Mouse (Mus musculus) embryonic stem cell, embryonic (primary cell): ENCODE measurements around the gene Tsks.

Experiments used
- CTCF ChIA-PET, 4 experiments: fragments of 300-600 bp in 2 of 4; fragments of 350-600 bp in 2 of 4; sonication (Branson Sonifier 250); formaldehyde crosslinking; loops; one replicate each; lab custom pipeline; 2022; ENCODE audit warnings: inconsistent platforms in 2 of 4; lab: Charles Lee
- POLR2A ChIA-PET, 4 experiments: fragments of 300-600 bp in 2 of 4; fragments of 350-600 bp in 2 of 4; sonication (Branson Sonifier 250); formaldehyde crosslinking; loops; one replicate each; lab custom pipeline; 2022; ENCODE audit warnings: antibody characterized with exemption in 4 of 4, inconsistent platforms in 1 of 4; lab: Charles Lee

Gene Tsks

DNA sequence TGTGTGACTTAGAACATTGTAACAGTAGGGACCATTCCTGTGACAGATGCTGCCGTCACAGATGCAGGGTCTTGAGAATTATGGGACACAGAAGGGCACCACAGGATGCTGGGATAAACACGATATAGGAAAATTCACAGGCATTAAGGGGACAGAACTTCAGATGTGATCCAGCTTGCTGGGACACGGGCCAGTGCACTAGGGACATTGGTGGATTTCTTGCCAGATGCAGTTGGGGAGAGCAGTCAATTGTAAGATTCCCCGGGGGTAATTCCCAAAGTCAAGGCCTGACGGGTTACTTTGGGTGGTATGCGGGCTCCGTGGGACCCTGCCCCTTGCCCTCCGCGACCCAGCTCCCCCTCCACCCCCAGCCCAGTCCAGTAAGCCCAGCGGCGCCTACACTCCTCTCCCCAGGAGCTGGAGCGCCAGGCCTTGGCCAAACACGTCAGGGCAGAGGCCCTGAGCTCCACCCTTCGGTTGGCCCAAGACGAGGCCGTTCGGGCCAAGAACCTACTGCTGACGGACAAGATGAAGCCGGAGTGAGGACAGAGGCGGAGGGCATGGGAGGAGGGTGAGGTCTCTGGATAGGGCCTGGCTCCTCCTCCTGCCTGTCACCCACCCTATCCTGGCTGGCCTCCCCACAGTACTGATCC, 14.3 kb downstream of the Tsks start:
- ChIA-PET CTCF (interaction anchor here (0.6 to 2.4 kb wide), 32 partner anchors 8 to 291 kb away, joined by 3 to 12 read pairs (median 5); partner anchors contain the start of genes Ap2a1 (in 3 of the 4), Prmt1 (in 2 of the 4), Izumo2 (in 1 of the 4) and Rras (in 1 of the 4)), POLR2A (interaction anchor here (0.6 to 4.7 kb wide), 39 partner anchors 8 to 254 kb away, joined by 3 to 42 read pairs (median 4); partner anchors contain the start of genes Izumo2 (in 3 of the 4), Ap2a1 (in 2 of the 4), Prmt1 (in 1 of the 4) and Ptov1 (in 1 of the 4))

DNA sequence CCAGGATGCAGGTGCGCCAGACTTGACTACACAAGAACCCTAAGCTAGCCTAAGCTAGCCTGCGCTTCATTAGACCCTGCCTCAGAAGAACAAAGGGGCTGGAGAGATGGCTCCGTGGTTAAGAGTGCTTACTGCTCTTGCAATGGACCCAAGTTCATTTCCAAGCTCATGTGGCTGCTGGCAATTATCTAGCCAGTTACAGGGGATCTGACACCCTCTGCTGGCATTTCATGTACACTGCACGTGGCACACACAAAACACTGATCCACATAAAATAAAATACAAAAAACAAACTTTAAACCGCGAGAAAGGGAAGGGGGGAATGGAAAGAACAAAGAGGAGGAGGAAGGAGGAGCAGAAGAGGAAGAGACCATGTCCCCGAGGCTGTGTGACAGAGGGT, 15.2 kb downstream of the Tsks start:
- ChIA-PET POLR2A (interaction anchor here (0.5 to 4.7 kb wide), 32 partner anchors 9 to 833 kb away, joined by 3 to 42 read pairs (median 4); partner anchors contain the start of genes Izumo2 (in 3 of the 4), Ap2a1 (in 2 of the 4), Ptov1 (in 2 of the 4) and Med25 (in 1 of the 4)), CTCF (interaction anchor here (0.6 to 2.4 kb wide), 41 partner anchors 9 to 431 kb away, joined by 3 to 12 read pairs (median 4); partner anchors contain the start of genes Ap2a1 (in 3 of the 4), Flt3l (in 1 of the 4), Gm45713 (in 1 of the 4) and Il4i1 (in 1 of the 4))

DNA sequence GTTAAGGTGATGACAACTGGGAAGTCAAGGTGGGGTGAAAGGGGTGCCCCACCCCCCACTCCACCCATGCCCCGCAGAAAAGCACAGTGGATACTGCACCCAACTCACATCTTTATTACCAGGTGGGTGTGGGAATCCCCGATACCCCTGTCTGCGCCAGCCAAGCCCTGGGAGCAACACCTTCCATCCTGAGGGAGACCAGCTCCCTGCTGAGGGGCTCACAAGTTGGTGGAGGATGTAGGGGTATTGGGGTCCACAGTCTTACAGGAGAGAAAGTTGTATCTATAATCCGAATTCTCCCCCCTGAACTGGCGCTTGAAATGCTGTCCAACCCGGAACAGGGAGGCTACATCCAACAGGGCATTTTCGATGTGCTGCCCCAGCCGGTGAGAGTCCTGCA, 16.3 kb downstream of the Tsks start:
- ChIA-PET POLR2A (interaction anchor here in 2 of 4 experiments (0.6 to 4.7 kb wide), 5 partner anchors 11 to 458 kb away, joined by 3 to 42 read pairs (median 5); no protein-coding TSS in a partner anchor), CTCF (interaction anchor here in 2 of 4 experiments (0.5 to 1.4 kb wide), 3 partner anchors 20 to 33 kb away, joined by 3 read pairs; no protein-coding TSS in a partner anchor)

DNA sequence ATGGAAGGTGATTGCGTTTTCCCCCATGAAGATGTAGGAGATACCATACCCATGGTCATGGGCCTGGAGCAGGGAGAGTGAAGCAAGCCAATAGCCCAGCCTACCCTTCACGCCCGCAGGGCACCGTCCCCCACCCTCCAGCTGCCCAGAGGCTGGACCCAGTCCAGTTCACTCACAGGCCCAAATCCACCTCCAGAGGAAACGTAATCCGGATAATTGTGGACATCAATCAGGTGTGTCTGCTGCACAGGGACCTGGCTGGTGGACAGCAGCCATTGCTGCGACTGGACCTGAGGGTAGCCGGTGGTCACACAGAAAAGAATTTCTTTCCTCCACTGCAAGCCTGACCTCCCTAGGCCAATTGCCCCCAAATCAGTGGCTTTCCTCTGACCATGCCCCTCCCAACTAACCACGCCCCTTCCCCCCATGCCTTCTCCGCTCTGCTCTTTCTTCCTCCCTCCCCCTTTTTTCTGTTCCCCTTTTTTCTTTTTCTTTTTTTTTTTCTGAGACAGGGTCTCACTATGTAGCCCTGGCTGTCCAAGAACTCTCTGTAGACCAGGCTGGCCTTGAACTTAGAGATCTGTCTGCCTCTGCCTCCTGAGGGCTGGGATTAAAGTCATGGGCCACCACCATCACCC, 17.0 kb downstream of the Tsks start:
- ChIA-PET POLR2A (interaction anchor here in 2 of 4 experiments (0.6 to 3.1 kb wide), 7 partner anchors 8 to 457 kb away, joined by 3 to 14 read pairs (median 4); partner anchors contain the start of gene Prmt1 (in 1 of the 2)), CTCF (no interaction called here)

DNA sequence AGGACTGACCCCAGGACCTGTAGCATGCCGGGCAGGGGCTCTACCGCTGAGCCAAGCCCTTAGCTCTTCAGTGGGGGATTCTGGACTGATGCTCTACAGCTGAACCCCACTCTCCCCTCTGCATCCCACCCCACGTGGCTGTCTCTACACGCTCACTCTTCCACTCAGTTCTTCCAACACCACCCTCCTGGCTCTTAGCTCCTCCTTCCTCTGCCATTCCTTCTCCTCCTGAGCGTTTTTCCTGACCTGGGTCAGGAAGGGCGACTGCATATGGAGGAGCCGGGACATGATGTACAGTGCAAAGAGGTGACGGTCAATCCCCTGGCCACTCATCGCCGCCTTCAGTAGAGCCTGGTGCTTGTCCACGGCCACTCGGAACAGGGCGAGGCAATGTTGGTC, 17.5 kb downstream of the Tsks start:
- ChIA-PET CTCF (no interaction called here), POLR2A (interaction anchor here in 2 of 4 experiments (1.1 to 3.1 kb wide), 4 partner anchors 8 to 26 kb away, joined by 3 to 14 read pairs (median 7); partner anchors contain the start of gene Prmt1 (in 1 of the 2))

DNA sequence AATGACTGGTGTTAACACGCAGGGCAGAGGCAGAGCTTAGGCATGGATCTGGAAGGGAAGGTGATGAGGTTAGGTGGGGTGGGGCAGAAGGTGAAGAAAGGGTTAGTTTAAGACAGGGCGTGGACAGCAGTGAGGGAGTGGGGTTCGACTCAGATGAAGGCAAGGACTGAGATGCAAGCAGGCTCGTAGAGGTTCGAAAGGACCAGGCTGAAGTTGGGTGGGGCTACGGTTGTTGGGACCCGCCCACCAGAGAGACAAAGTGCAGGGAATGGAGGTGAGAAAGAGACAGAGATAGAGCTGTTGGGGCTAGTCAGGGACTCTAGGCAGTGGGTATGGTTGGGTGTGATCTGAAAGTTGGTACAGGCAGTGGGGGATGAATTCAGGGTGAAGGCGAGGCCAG, 19.3 kb downstream of the Tsks start:
- POLR2A ChIA-PET: interaction anchor here in 2 of 4 experiments (0.6 to 3.1 kb wide), 14 partner anchors 8 to 499 kb away, joined by 3 to 14 read pairs (median 4); partner anchors contain the start of genes Ap2a1 (in 2 of the 2), Atf5 (in 1 of the 2), Il4i1 (in 1 of the 2) and Nup62 (in 1 of the 2)
- CTCF ChIA-PET: interaction anchor here in 3 of 4 experiments (0.5 to 1.6 kb wide), 5 partner anchors 10 to 196 kb away, joined by 3 to 4 read pairs (median 4); partner anchors contain the start of gene Cpt1c (in 1 of the 3)

DNA sequence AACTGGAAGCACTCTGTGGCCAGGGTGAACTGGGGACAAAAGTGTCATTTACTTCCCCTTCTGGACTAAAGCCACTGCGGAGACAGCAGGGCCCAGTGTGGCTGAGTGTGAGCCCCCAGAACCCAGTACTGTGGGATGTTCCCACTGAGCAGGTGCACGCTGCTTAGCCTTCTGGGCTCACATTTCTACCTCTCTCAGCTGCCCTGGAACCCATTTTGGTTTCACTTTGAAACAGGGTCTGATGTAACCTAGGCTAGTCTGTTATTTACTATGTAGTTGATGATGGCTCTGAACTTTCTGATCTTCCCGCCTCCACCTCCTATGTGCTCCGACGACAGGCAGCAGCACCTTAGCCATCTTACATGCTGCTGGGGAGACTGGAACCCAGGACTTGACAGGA, 19.8 kb downstream of the Tsks start:
- POLR2A ChIA-PET: interaction anchor here in 3 of 4 experiments (0.6 to 3.1 kb wide), 13 partner anchors 7 to 135 kb away, joined by 3 to 14 read pairs (median 4); partner anchors contain the start of genes Fuz (in 1 of the 3), Prmt1 (in 1 of the 3) and Tbc1d17 (in 1 of the 3)
- CTCF ChIA-PET: interaction anchor here in 3 of 4 experiments (0.5 to 1.6 kb wide), 5 partner anchors 10 to 196 kb away, joined by 3 to 4 read pairs (median 4); partner anchors contain the start of gene Cpt1c (in 1 of the 3)

DNA sequence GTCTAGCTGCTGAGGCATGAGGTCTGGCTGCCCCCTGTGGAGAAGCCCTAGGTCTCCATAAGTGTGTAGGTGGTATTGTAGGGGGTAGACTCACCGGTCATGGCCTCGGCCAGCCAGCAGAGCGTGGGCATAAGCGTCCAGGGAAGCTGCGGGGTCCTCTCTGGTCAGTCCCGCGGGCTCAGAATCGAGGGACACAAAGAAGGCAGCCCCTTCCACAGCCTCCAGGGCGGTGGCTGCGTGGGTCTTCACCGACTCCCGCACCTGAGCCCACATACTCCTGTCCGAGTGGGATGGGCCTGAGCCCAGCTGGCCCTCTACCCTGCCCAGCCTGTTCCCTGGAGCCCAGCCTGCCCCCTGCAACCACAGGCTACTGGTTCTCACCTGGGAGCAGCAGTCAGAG, 22.0 kb downstream of the Tsks start:
- CTCF ChIA-PET: interaction anchor here in 3 of 4 experiments (1.0 to 1.8 kb wide), 6 partner anchors 8 to 103 kb away, joined by 3 to 11 read pairs (median 6); partner anchors contain the start of gene Irf3 (in 1 of the 3)
- POLR2A ChIA-PET: interaction anchor here in 2 of 4 experiments (0.6 to 2.1 kb wide), 14 partner anchors 8 to 149 kb away, joined by 3 to 13 read pairs (median 6); partner anchors contain the start of genes Cpt1c (in 1 of the 2), Nup62 (in 1 of the 2) and Prmt1 (in 1 of the 2)

DNA sequence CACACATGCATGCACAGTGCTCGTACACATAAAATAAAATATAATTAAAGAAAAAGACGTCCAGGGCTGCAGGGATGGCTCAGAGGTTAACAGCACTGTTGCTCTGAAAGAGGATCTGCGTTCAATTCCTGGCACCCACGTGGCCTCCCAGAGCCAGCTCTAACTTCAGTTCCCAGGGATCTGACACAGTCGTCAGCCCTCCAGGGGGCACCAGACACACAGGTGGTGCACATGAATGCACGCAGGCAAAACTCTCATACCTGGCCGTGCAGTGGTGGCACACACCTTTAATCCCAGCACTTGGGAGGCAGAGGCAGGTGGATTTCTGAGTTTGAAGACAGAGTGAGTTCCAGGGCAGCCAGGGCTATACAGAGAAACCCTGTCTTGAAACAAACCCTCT, 23.0 kb downstream of the Tsks start:
- ChIA-PET CTCF (interaction anchor here (0.6 to 1.8 kb wide), 28 partner anchors 9 to 593 kb away, joined by 3 to 11 read pairs (median 4); partner anchors contain the start of genes Prmt1 (in 2 of the 4), Ap2a1 (in 1 of the 4), Gys1 (in 1 of the 4) and Irf3 (in 1 of the 4)), POLR2A (interaction anchor here (0.5 to 2.1 kb wide), 21 partner anchors 8 to 454 kb away, joined by 3 to 13 read pairs (median 4); partner anchors contain the start of genes Prmt1 (in 3 of the 4), Ap2a1 (in 1 of the 4), Cpt1c (in 1 of the 4) and Lhb (in 1 of the 4))

DNA sequence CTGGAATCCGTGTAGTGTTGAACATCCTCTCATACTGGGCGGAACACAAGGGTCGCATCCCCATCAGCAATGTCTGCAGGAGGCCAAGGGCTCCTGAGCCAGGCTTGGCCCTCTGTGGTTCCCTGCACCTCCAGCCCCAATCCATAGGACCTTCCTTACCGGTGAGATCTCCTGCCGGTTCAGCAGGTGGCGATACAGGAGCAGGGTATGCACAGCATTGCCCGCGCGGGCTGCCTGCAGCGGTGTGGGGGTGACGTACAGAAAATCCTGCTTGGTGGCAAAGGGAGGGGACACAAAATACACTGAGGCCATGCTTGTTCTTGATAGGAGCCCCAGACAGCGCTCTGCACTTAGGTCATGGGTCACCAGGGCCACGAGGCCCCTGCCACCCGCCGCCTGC, 23.6 kb downstream of the Tsks start:
- ChIA-PET CTCF (interaction anchor here (0.6 to 1.8 kb wide), 11 partner anchors 14 to 264 kb away, joined by 3 to 11 read pairs (median 4); partner anchors contain the start of gene Prmt1 (in 1 of the 4)), POLR2A (interaction anchor here in 3 of 4 experiments (1.0 to 2.1 kb wide), 8 partner anchors 10 to 134 kb away, joined by 3 to 13 read pairs (median 6); partner anchors contain the start of gene Prmt1 (in 3 of the 3))

DNA sequence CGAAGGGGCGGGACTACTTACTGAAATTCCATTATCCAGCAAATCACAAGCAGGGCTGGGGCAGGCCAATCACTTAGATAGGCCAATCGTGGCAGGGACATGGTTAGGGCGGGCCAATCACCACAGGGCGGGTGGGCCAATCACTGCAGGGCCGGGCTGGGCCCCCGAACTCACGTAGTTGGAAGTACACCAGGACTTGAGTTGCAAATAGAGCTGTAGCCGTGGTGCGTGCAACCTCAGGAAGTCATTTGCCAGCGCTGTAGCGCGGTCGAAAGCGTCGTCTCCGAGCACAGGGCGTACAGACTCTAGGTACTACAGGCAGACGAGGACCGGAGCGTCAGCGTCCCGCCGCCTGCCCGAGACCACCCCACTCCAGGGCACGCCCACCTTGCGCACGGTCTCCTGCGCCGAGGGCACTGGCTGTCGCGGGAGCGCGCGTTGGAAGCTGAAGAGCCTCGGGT, 27.3 kb downstream of the Tsks start:
- ChIA-PET POLR2A (interaction anchor here (0.5 to 10.8 kb wide), 93 partner anchors 8 to 1123 kb away, joined by 3 to 239 read pairs (median 4); partner anchors contain the start of genes Prmt1 (in 4 of the 4), Rras (in 3 of the 4), Ap2a1 (in 2 of the 4) and Atf5 (in 2 of the 4)), CTCF (interaction anchor here (0.6 to 2.5 kb wide), 31 partner anchors 12 to 582 kb away, joined by 3 to 22 read pairs (median 4); partner anchors contain the start of genes Prmt1 (in 2 of the 4), Ap2a1 (in 1 of the 4), Fcgrt (in 1 of the 4) and Flt3l (in 1 of the 4))

DNA sequence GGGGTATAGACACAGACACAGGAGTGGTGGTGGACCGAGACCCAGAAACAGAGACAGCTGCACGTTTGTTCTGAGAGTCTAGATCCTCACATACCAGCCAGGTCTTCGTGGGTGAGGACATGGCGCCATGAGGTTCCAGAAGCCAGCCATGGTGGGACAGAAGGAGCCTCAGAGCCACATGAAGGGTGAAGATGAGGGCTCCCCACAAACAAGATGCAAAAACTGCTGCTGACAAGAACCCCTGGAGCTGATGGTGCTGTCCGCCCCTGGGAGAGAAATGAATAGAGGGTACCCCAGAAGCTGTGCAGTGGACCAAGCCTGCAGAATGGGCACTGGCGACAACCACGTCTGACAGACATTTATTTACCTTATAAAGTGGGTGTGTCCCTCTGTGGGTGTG, 28.1 kb downstream of the Tsks start:
- ChIA-PET CTCF (interaction anchor here in 3 of 4 experiments (0.5 to 2.5 kb wide), 11 partner anchors 13 to 583 kb away, joined by 3 to 22 read pairs (median 4); partner anchors contain the start of genes Prmt1 (in 2 of the 3) and Ap2a1 (in 1 of the 3)), POLR2A (interaction anchor here (0.5 to 10.8 kb wide), 54 partner anchors 7 to 381 kb away, joined by 3 to 239 read pairs (median 8); partner anchors contain the start of genes Ap2a1 (in 2 of the 4), Atf5 (in 2 of the 4), Il4i1 (in 2 of the 4) and Nup62 (in 2 of the 4))

DNA sequence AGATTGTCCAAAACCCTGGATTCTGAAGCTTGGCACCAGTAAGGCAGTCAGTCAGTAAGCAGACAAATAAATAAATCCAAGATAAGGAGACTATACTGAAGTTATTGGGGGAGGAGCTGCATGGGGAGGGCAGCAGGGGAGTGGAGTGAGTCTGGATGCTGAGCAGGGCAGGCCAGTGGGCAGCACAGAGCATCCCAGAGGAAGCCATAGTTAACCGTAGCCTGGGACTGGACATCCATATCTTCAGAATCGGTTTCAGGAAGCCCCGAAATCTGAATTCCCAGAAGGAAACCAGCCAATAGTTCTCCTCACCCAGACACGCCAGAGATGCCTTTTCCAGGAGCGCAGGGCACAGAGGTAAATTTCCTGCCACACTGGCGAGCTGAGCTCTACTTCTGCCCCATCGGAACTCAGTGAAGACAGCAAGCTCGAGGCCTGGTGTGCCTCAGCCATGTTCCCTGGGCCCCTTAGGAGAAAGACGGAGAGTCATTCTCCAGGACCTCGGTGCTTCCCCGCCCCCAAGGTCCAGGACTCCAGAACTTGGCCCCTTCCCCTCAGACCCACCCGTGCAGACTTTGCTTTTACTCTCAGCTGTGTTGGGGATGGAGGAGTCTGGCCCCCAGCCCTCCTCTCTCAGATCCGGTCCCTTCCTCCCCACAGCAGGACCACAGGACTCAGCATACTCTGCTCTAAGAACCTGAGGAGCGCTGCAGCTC, 30.6 kb downstream of the Tsks start:
- POLR2A ChIA-PET: interaction anchor here (0.6 to 10.8 kb wide), 31 partner anchors 8 to 826 kb away, joined by 3 to 239 read pairs (median 4); partner anchors contain the start of genes Prmt1 (in 4 of the 4), Irf3 (in 2 of the 4), Ap2a1 (in 1 of the 4) and Atf5 (in 1 of the 4)
- CTCF ChIA-PET: interaction anchor here in 2 of 4 experiments (1.0 to 1.1 kb wide), 2 partner anchors 95 to 150 kb away, joined by 3 read pairs; no protein-coding TSS in a partner anchor

DNA sequence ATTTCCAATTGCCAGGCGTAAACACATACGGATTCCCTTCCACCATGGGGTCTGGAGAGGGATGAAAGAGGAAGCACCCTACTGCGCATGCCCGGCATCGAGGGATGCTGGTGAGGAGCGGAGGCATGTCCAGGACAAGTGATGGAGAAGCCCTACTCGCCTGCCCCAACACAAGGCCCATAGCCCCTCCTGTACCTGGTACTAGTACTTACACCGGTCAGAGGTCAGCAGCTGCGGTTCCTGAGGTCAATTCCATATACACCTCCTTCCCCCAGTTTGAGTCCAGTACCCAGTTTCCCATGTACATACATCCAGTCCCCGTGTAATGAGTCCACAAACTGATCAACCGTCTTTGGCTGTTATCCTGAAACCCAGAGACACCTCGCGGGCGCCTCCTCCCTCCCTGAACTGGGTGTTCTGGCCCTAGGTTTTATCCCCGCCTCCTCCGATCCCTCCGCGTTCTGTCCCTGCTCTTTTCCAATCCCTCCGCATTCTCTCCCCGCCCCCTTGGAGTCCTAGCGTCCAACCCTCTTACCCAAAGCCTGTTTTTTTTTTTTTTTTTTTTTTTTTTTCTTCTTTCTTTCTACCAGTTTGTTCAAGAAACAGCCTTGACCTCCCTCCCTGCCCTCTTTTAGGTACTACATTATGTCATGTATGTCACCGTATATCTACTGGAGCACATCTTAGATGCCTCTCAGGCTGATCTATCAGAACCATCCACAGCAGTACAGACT, 31.5 kb downstream of the Tsks start, which contains the start of gene Cpt1c:
Cpt1c (minus strand) TSS at position 469 of the 734 bp plus-strand sequence.
- POLR2A ChIA-PET: interaction anchor here (0.6 to 10.8 kb wide), 35 partner anchors 9 to 825 kb away, joined by 3 to 239 read pairs (median 4); partner anchors contain the start of genes Prmt1 (in 4 of the 4), Irf3 (in 2 of the 4), Ap2a1 (in 1 of the 4) and Atf5 (in 1 of the 4)
- CTCF ChIA-PET: interaction anchor here in 1 of 4 experiments (1.2 to 2.4 kb wide), 3 partner anchors 11 to 93 kb away, joined by 4 to 16 read pairs (median 4); no protein-coding TSS in a partner anchor

DNA sequence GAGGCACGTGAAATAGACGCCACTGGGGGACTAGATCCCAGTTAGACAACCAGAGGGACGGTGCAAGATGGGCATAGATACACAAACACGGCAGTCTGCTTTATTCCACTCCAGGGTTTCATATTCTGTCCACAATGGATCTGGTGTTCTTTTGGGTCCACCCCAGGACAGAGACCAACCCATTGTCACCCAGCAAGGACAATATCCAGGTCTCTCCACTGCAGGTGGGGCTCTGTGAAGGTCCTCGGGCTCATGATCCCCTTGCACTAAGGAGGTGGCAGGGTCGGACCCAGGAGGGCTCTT, 32.1 kb downstream of the Tsks start:
- ChIA-PET POLR2A (interaction anchor here (0.6 to 10.8 kb wide), 40 partner anchors 8 to 370 kb away, joined by 3 to 239 read pairs (median 4); partner anchors contain the start of genes Prmt1 (in 3 of the 4), Ap2a1 (in 2 of the 4), Irf3 (in 2 of the 4) and Rras (in 2 of the 4)), CTCF (interaction anchor here in 3 of 4 experiments (0.6 to 2.4 kb wide), 17 partner anchors 10 to 230 kb away, joined by 3 to 16 read pairs (median 4); partner anchors contain the start of genes Irf3 (in 1 of the 3) and Prmt1 (in 1 of the 3))
